Mouse (Mus musculus) testis, postnatal 14 days (tissue): Measurements from ENCODE around the gene Inka2.
"Not testable (repeated sequence)": the region's sequence is repeated elsewhere in the genome, so short reads cannot be mapped to it uniquely, and the experiment has no call there.

Experiments used
- DNase-seq: peaks from one replicate; pipeline ENCODE4 v3.0.0; 2021; ENCODE audit warnings: low spot score

The Inka2 gene

DNA sequence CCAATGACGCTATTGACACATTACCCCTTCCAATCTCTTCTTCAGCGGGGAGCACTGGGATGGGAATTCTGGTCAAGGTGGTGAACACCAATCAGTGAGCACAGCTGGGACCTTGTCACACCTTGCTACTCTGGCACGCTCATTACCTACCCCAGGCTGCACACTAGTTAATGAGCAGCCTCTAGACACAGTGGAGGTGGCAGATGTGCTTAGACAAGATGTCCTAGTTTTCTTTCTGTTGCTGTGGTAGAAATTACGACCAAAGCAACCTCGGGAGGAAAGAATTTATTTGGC lies 7.3 kb upstream of the Inka2 start:
- DNase-seq, result no peak

GRCm38 (mm10) chr3:105698311-105698710 lies 6.1 kb upstream of the Inka2 start:
- DNase-seq, result no peak

- DNase-seq, result no peak
Observed at GRCm38 (mm10) chr3:105699241-105699933, 5.0 kb upstream of the Inka2 start.

GRCm38 (mm10) chr3:105700786-105701185 lies 3.6 kb upstream of the Inka2 start:
- DNase-seq, result not testable (repeated sequence)

GRCm38 (mm10) chr3:105701399-105701798 lies 3.0 kb upstream of the Inka2 start:
- no peak for DNase-seq

- DNase-seq, result no peak
Observed at GRCm38 (mm10) chr3:105703571-105703970, 828 bp upstream of the Inka2 start.

GRCm38 (mm10) chr3:105705061-105705549 lies 706 bp downstream of the Inka2 start:
- DNase-seq, result peak; percentile 45

DNA sequence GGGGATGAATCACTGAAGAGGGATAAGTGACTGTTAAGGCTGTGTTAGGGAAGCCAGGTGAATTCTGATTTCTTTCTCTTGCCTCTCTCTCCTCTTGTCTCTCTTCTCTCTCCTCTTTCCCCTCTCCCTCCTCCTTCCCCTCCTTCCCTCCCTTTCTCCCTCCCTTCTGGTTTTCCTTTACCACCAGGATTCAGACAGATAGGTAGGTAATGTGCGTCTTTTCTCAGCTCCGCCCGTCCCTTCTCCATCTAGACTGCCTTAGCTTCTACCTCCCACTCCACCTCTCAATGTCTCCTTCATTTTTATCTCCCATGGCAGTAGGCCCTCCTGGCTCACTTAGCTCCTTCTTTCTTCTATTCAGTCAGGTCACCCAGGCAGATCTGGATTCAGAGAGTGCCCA lies 1.2 kb downstream of the Inka2 start:
- DNase-seq, result no peak

- DNase-seq, result no peak
Observed at GRCm38 (mm10) chr3:105706366-105707020, 2.1 kb downstream of the Inka2 start.

GRCm38 (mm10) chr3:105707590-105707989 lies 3.2 kb downstream of the Inka2 start:
- no peak for DNase-seq

- DNase-seq, result no peak
Observed at GRCm38 (mm10) chr3:105710246-105710645, 5.8 kb downstream of the Inka2 start.

DNA sequence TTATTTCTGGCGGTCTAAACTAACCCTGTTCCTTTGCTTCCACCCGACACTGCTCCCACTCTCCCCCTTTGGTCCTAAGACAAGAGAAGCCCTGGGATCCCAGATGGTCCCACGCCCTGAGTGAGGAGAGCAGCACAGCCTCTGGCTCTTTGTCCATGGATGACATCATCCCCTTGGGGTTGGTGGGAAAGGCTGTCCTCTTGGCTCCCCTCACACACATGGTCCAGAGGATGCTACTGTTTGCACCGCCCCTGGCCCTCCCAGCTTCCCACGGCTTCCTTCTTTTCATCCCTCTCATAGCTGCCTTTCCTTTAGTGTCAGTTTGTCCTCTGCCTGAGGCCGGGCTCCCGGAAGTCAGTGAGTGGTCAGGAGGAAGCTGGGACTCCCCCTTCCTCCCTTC lies 7.3 kb downstream of the Inka2 start:
- DNase-seq, result no peak

- no peak for DNase-seq
Observed at GRCm38 (mm10) chr3:105712827-105713226, 8.4 kb downstream of the Inka2 start.

DNA sequence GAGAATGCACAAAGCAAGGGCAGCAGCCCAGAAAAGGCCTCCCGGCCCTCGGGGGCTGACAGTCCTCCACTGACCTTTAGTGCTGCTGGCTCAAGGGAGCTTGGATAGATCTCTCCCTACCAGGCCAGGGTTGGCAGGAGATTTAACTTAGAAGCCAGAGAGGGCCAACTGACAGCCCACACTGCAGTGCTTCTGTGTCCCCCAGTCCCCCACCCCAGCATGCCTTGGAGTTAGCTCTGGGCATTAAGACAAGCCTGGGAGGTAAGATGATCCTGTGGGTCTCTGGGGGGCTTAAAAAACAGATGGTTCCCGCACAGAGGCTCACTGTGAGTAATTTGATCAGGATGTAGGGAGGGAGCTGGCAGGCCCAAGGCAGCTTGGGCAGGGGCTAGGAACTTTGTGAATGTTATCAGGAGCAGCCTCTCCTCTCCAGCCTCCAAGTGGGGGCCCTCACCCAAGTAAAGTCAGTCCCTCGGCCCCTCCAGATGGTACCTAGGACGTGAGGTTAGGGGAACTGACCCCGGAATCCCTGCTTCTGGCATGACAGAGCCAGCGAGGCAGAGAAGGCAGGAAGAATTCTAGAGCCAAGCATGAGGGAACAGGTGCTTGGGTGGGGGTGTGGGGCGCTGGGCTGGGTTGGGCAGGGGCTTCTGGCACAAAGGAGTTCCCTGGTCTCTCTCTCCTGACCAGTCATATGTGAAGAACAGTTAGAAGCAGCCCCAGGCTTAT lies 9.9 kb downstream of the Inka2 start:
- no peak for DNase-seq

GRCm38 (mm10) chr3:105714820-105715167 lies 10.4 kb downstream of the Inka2 start:
- no peak for DNase-seq

DNA sequence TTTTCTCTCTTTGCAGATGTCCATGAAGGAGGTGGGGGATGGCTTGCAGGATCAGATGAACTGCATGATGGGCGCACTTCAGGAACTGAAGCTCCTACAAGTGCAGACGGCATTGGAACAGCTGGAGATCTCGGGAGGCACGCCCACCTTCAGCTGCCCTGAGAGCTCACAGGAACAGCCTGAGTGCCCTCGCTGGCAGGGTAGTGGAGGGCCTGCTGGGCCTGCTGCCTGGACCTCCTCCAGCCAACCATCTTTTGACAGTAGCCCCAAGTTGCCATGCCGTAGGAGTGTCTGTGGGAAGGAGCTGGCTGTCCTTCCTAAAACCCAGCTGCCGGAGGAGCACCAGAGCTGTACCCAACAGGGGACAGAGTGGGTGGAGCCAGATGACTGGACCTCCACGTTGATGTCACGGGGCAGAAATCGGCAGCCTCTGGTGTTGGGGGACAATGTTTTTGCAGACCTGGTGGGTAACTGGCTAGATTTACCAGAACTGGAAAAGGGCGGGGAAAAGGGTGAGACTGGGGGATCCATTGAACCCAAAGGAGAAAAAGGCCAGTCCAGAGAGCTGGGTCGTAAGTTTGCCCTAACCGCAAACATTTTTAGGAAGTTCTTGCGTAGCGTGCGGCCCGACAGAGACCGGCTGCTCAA lies 12.1 kb downstream of the Inka2 start:
- no peak for DNase-seq

- DNase-seq, result no peak
Observed at GRCm38 (mm10) chr3:105717856-105718555, 13.6 kb downstream of the Inka2 start.

DNA sequence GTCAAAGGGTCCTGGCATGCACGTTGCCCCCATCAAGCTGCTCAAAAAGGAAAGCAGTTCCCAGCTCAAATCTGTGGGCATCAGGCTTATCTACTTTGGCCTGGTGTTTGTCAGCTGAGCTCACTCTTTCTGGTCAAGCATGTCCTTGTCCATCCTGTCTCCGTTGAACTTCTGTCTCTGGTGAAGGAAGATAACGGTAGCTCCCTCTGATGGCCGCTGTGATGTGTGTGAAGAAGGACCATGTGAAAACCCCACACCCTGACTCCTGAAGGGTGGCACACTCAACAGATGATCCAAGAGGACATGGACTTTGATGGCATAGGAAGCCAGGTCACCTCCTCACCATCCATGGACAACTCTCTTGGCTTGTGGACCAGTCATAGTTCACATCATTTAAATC lies 14.3 kb downstream of the Inka2 start:
- DNase-seq, result no peak

DNA sequence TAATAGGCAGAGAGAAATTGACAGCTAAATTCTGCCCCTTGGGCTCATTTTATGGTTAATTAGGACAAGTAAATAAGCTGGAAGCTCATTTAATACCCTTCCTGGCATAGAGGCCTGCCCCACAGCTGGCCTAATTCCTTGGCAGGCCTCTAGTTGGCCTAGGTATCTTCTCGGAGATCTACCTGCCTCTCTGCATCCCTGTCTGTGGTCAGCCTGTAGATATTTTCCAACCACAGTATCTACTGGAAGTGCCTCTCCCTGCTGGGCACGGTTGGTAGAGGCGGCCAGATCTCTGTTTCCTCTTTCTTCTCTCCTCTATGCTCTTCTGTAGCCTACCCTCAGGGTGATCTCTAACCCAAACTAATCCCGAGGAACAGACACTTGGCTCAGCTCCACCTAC lies 15.6 kb downstream of the Inka2 start:
- no peak for DNase-seq

GRCm38 (mm10) chr3:105720514-105720913 lies 16.1 kb downstream of the Inka2 start:
- no peak for DNase-seq

- no peak for DNase-seq
Observed at GRCm38 (mm10) chr3:105721681-105722201, 17.3 kb downstream of the Inka2 start.

GRCm38 (mm10) chr3:105722510-105722909 lies 18.1 kb downstream of the Inka2 start:
- DNase-seq, result no peak
